10 mouse cellular contexts compared by ENCODE assay signal in the genomic region with DNA sequence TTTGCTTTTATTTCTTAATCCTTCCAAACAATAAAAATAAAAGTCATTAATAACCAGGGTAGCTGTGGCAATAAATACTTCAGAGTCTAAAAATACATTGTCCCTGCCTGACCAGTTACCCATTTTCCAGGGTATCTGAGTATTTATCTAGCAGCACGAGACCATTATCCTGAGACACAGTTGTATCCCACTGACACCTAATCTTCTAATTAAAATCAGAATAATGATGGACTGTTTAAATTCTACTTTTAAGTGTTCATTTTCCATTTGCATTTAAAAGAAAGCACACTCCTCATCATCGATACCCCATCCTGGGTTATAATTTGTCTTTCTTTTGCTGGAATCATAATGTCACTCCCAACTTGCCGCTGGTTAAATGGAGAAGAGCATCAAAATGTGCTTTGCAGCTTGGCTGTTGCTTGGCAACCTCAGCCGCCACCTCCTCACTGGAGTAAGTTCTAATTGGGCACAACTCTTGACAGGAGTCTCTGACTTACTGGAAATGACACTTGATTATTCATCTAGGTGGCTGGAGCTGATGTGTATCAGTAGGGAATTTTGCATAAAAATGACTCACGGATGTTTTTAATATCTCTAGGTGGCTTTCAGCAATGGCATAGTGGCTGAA.
DNase-seq lines count a peak whose midpoint lies in the region; ATAC-seq lines count a peak whose summit lies in the region.
"Had no signal": no experiment of that assay in that cellular context is flagged by ENCODE, and none has a peak within 500 bp of the region (broad histone marks: within the 10 kb centered on the region; RNA-seq: fewer than 3 reads in every experiment).

No protein-coding gene starts in this region.

- no peaks in the 10 kb centered on the region for H3K9me3 ChIP-seq in hindbrain, embryonic 14.5 days (ENCODE audit: control insufficient read depth, low read length)
- no peaks in the 10 kb centered on the region for H3K9me3 ChIP-seq in limb, embryonic 12.5 days

- DNase-seq in left cerebral cortex, adult 11 months (ENCODE audit: low spot score): peak; percentile 35
- no peak for DNase-seq in left cerebral cortex, postnatal 4 days
- DNase-seq in hindbrain, embryonic 14.5 days (ENCODE audit: low spot score): peak; percentile 55
- peak; percentile 28 for DNase-seq in right cerebral cortex, postnatal 25 days
- DNase-seq in lung, postnatal 14 days: no peak
- DNase-seq in urinary bladder, adult 2 months (ENCODE audit: low spot score): no peak
- DNase-seq: gastrocnemius, postnatal 25 days; lung, adult 18-20 months had no signal

- 24% methylated on average over 5 of the region's 5 CpGs for WGBS in hindbrain, embryonic 14.5 days
- 74% methylated on average over 5 of the region's 5 CpGs for WGBS in limb, embryonic 12.5 days

- H3K36me3 ChIP-seq in hindbrain, embryonic 14.5 days (replicated peaks; ENCODE audit: control insufficient read depth, insufficient read depth): no peaks in the 10 kb centered on the region
- H3K36me3 ChIP-seq in limb, embryonic 12.5 days: no peaks in the 10 kb centered on the region

- H3K27me3 ChIP-seq in hindbrain, embryonic 14.5 days (ENCODE audit: control insufficient read depth, insufficient read depth, low read length): no peaks in the 10 kb centered on the region
- no peaks in the 10 kb centered on the region for H3K27me3 ChIP-seq in limb, embryonic 12.5 days

- 0 out of 2 replicates have a peak overlapping the region, but pooled peaks have one; percentile 31 for H3K9ac ChIP-seq in hindbrain, embryonic 14.5 days
- H3K9ac ChIP-seq in limb, embryonic 12.5 days (replicated peaks): no peak overlapping the region

- H3K4me3 ChIP-seq in hindbrain, embryonic 14.5 days (replicated peaks; ENCODE audit: low read length): no peak overlapping the region
- H3K4me3 ChIP-seq in limb, embryonic 12.5 days (replicated peaks): no peak overlapping the region

- H3K27ac ChIP-seq in hindbrain, embryonic 14.5 days: peak overlapping the region; percentile 78
- H3K27ac ChIP-seq in limb, embryonic 12.5 days: peak overlapping the region; percentile 51; the same call in 1 of the 2 replicates

- peak; percentile 51; the same call in 1 of the 2 replicates for ATAC-seq in hindbrain, embryonic 14.5 days (ENCODE audit: low FRiP score)
- no peak for ATAC-seq in limb, embryonic 12.5 days (ENCODE audit: insufficient number of reproducible peaks, insufficient read depth, low FRiP score, low TSS enrichment, low read depth)
- no peak for ATAC-seq in megakaryocyte progenitor cell, adult 5-6 weeks (replicated peaks; ENCODE audit: poor library complexity)

- H3K4me2 ChIP-seq in hindbrain, embryonic 14.5 days (replicated peaks): no peak overlapping the region
- no peak overlapping the region for H3K4me2 ChIP-seq in limb, embryonic 12.5 days

- intact Hi-C loops in left cerebral cortex, postnatal 4 days (cut with DNase I): no loop called here

- H3K4me1 ChIP-seq in hindbrain, embryonic 14.5 days (replicated peaks; ENCODE audit: control insufficient read depth, insufficient read depth, low read length): peaks cover 26% of the 10 kb centered on the region
- peaks cover 57% of the 10 kb centered on the region for H3K4me1 ChIP-seq in limb, embryonic 12.5 days (replicated peaks)

Comparison
In these comparisons a context has a peak if more than half of its experiments do, and no peak if none do; other contexts are left out.
1. DNase-seq: peak in left cerebral cortex, adult 11 months (single experiment), hindbrain, embryonic 14.5 days (single experiment) and right cerebral cortex, postnatal 25 days (single experiment); none in left cerebral cortex, postnatal 4 days (single experiment), lung, postnatal 14 days (single experiment) and urinary bladder, adult 2 months (single experiment).